Mouse (Mus musculus): Measurements from ENCODE around the gene D930020B18Rik.

The D930020B18Rik gene

GRCm38 (mm10) chr10:121640150-121640930, 1.0 kb upstream of the D930020B18Rik start:
- peak; percentile 20 for DNase-seq (ENCODE audit: low spot score)

- DNase-seq (ENCODE audit: low spot score), result no peak
These were observed 480 bp upstream of the D930020B18Rik start for GRCm38 (mm10) chr10:121640944-121641271.

- DNase-seq (ENCODE audit: low spot score), result no peak
These were observed 913 bp downstream of the D930020B18Rik start for GRCm38 (mm10) chr10:121642054-121642947.

GRCm38 (mm10) chr10:121646294-121646693, 4.9 kb downstream of the D930020B18Rik start:
- no peak for DNase-seq (ENCODE audit: low spot score)

- DNase-seq (ENCODE audit: low spot score), result no peak
These were observed 11.7 kb downstream of the D930020B18Rik start for GRCm38 (mm10) chr10:121653079-121653478.

GRCm38 (mm10) chr10:121655907-121656306, 14.5 kb downstream of the D930020B18Rik start:
- DNase-seq (ENCODE audit: low spot score), result no peak

GRCm38 (mm10) chr10:121662711-121663110, 21.3 kb downstream of the D930020B18Rik start:
- no peak for DNase-seq (ENCODE audit: low spot score)

GRCm38 (mm10) chr10:121663599-121663998, 22.2 kb downstream of the D930020B18Rik start:
- DNase-seq (ENCODE audit: low spot score), result no peak

GRCm38 (mm10) chr10:121665631-121666145, 24.3 kb downstream of the D930020B18Rik start:
- no peak for DNase-seq (ENCODE audit: low spot score)

- DNase-seq (ENCODE audit: low spot score), result no peak
These were observed 27.7 kb downstream of the D930020B18Rik start for GRCm38 (mm10) chr10:121669103-121669502.

- DNase-seq (ENCODE audit: low spot score), result no peak
These were observed 35.6 kb downstream of the D930020B18Rik start for GRCm38 (mm10) chr10:121677019-121677418.

GRCm38 (mm10) chr10:121680902-121681301, 39.5 kb downstream of the D930020B18Rik start:
- DNase-seq (ENCODE audit: low spot score), result no peak

- no peak for DNase-seq (ENCODE audit: low spot score)
These were observed 41.2 kb downstream of the D930020B18Rik start for GRCm38 (mm10) chr10:121682539-121682938.

- peak; percentile 5 for DNase-seq (ENCODE audit: low spot score)
These were observed 44.8 kb downstream of the D930020B18Rik start for GRCm38 (mm10) chr10:121686153-121686660.

- DNase-seq (ENCODE audit: low spot score), result no peak
These were observed 46.1 kb downstream of the D930020B18Rik start for GRCm38 (mm10) chr10:121687511-121687910.

- peak; percentile 19 for DNase-seq (ENCODE audit: low spot score)
These were observed 48.4 kb downstream of the D930020B18Rik start for GRCm38 (mm10) chr10:121689591-121690314.

GRCm38 (mm10) chr10:121692944-121693579, 51.7 kb downstream of the D930020B18Rik start:
- no peak for DNase-seq (ENCODE audit: low spot score)

GRCm38 (mm10) chr10:121694567-121694966, 53.2 kb downstream of the D930020B18Rik start:
- no peak for DNase-seq (ENCODE audit: low spot score)

- DNase-seq (ENCODE audit: low spot score), result peak; percentile 14
These were observed 60.2 kb downstream of the D930020B18Rik start for GRCm38 (mm10) chr10:121701296-121702248.

- DNase-seq (ENCODE audit: low spot score), result no peak
These were observed 62.2 kb downstream of the D930020B18Rik start for GRCm38 (mm10) chr10:121703619-121704018.
